Mouse (Mus musculus) CD8-positive naive resting alpha-beta T cell, adult 2 months (primary cell): Measurements from ENCODE around the gene Mier2.

Source experiments
- DNase-seq, 2 experiments: peaks; one replicate each; pipeline ENCODE4 v3.0.0; 2022; ENCODE audit warnings: low read depth in 2 of 2, low spot score in 2 of 2

Gene Mier2

DNA sequence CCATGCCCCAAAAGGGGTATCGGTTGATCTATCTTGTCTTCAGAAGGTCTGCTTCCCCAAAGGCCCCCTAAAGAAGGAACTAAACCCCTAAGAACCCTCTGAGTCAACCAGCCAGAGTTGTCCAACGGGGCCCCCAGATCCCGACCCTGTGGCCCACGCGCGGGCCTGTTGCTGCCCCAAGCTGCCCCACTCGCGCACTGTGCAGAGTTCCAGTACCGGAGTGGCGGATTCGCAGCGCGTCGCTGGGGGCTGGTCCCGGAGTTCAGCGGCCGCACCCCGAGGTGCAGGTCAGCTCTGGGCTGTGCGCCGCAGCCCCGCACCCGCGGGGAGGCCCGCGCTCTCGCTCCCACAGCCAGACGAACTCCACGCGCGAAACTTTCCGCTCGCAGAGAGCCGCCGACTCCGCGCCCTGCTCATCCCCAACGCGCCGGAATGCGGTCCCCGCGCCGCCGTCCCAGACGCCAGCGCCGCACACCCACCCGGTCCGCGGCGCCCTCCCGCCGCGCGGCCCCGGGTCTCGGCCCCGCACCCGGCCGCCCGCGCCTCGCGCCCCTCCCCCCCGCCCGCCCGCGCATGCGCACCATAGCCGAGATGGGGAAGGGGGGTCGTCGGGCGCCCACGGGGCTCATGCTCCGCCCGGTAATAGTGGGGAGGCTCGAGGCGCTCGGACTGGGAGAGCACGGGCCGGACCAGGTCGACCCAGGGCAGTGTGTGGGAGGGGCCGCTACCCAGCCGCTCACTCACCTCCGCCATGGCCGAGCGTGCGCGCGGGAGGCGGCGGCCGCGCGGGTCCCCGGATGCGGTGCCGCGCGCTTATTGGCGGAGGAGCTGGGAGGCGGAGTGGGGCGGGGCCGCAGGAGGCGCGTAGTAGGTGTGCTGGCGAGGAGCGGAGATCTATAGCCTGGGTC, at the start of gene Mier2:
Mier2 (minus strand) TSS at position 870 of the 908 bp plus-strand sequence.
- peak; percentile 62 to 63 for DNase-seq

DNA sequence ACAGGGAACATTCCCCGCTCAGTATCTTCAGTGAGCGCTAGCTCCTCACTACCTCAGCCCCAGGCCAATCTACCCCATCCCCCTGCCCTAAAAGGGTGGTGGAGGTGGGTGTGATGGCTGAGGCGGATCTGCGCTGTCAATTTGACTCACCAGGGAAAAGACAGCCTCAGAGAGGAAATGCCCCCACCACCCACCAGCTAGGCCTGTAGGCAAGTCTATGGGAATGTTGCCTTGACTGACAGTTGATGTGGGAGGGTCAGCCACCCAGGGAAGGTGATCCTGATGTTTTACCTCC, 42.9 kb upstream of the Mier2 start:
- DNase-seq = no peak

GRCm38 (mm10) chr10:79597051-79597935, 42.3 kb upstream of the Mier2 start:
- DNase-seq = no peak

- DNase-seq = no peak
Observed at GRCm38 (mm10) chr10:79595590-79595929, 40.6 kb upstream of the Mier2 start.

- DNase-seq = peak in 1 of 2 experiments; percentile 8
Observed at GRCm38 (mm10) chr10:79594872-79595589, 40.0 kb upstream of the Mier2 start.

- no peak for DNase-seq
Observed at GRCm38 (mm10) chr10:79594111-79594510, 39.1 kb upstream of the Mier2 start.

DNA sequence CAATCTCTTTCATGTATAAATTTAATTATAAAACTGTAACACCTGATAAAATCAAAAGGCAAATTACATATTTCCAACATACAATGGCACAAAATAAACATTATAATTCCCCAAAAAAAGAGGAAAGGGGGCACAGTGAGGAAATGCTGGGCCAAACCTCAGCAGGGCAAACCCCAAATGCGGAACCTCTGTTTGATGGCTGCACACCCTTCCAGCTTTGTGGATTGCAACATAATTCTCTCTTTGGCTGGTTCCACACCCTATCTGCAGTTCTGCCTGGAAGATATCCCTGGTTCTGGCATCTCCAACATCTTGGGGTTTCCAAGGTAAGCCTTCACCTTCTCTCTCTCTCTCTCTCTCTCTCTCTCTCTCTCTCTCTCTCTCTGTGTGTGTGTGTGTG, 35.7 kb upstream of the Mier2 start:
- no peak for DNase-seq

- DNase-seq = no peak
Observed at GRCm38 (mm10) chr10:79587752-79588126, 32.7 kb upstream of the Mier2 start.

GRCm38 (mm10) chr10:79587061-79587751, 32.2 kb upstream of the Mier2 start, which contains the start of gene Theg:
Gene Theg (minus strand): TSS chr10:79587331.
- DNase-seq = no peak

DNA sequence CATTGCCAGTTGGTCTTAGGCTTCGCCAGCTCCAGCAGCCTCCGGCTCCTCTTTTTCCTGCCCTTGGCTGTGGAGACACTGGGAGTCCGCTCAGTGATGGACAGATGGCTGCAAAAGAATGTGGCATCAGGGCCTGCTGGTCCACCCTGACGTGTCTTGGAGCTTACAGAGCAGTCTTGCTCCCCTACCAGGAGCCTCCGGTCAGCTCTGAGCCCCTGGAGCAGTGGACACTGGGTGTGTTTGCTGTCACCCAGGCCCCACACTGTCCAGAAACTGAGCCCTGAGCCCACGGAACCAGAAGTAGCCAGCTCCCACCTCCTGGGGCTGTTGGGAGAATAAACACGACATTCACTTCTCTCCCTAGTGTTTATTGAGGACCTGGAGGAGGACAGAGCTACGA, 31.2 kb upstream of the Mier2 start:
- no peak for DNase-seq

DNA sequence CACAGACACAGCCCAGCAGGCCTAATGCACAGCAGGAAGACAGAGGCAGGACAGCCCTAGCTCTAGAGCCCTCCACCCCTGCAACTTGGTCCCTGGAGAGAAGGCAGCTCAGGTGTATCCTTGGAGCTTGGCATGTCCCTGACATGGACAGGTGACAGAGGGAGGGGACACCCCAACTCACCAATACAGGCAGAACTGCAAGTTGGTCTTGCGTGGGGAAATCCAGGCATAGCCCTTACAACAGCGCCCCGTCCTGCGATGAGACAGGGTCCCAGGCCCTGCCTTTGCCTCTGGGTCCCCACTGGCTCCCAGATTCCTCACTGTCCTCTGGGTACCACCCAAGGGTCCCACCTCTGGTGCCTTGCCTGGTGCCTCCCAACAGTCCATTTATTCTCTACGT, 30.7 kb upstream of the Mier2 start:
- DNase-seq = no peak

DNA sequence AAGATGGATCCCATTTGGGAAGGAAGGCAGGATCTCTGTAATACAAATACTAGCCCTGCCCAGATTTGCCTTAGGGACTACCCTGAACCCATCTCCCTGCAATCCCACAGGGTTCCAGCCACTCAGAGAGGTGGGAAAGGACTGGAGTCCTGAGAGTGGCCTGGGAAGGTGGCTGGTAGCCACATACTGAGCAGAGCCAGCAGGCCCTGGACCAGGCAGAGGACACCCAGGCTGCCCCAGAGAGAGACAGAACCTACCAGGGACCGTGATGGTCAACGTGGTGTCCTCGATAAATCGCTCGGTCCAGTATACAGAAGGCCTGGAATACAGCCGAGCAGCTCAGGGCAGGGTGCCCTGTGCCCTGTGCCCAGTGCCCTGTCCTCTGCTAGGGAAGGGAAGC, 30.1 kb upstream of the Mier2 start:
- DNase-seq = no peak

DNA sequence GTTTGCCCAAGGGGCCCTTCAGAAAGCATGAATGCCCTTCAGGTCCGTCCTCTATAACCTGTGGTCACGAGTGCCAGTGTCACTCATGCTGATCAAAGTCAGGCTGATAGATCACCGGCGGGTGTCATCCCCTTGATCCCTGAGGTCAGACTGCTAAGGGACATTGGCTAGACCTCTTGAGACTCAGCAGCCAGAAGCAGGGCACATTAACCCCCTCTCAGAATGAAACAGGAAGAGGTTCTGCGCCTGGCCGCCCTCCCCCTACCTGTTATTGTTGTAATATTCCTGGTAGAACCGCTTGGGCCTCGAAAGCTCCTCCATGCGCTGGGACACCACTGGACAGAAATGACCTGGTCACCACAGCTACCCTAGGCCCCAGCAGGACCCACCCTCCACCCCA, 29.4 kb upstream of the Mier2 start:
- DNase-seq = no peak

DNA sequence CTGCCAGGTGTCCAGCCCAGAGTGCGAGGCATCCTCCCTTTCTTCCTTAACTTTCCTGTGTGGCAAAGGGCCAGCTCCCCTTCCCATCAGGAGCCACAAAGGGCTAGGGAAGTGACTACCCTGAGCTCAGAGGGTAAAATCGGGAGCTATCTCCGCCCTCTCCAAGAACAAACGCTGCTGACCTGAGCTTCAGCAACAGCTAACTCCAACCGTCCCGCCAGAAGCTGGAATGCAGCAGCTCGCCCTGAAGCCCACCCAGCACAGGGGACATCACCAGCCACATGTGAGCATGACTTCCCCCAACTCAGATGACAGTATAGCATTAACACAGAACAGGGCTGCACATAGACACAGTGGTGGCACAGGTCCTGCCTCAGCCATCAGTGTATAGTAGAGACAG, 29.0 kb upstream of the Mier2 start:
- no peak for DNase-seq

DNA sequence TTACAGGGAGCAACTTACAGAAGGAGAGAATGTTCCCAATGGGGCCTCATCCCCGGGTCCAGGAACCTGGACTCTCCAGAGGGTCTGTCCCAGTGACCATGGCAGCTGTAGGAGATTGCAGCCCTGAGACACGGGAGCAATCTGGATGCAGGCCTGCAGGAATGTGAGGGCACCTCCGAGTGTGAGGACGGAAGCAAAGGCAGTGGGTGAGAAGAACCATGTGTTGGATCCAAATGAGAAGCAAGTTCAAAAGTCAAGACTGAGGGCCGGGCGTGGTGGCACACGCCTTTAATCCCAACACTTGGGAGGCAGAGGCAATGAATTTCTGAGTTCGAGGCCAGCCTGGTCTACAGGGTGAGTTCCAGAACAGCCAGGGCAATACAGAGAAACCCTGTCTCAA, 26.5 kb upstream of the Mier2 start:
- DNase-seq = no peak

GRCm38 (mm10) chr10:79580811-79581210, 25.8 kb upstream of the Mier2 start:
- DNase-seq = peak; percentile 6 to 27

DNA sequence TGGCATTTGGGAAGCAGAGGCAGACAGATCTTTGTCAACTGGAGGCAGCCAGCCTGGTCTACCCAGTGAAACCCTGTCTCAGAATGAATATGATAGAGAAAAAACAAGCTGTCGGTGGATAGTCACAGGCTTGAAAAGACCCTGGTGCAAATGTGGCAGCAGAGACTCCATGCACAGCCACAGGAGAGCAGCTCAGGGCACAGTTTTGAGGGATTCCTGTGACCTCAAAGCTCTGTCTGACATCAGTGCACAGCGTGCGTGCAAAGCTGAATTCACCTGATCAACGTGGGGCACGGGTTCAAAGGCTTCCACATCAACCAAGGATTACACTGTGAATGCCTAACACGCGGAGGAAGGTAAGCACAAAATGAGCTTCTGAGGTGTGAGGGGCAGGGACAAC, 25.4 kb upstream of the Mier2 start:
- DNase-seq = no peak

- no peak for DNase-seq
Observed at GRCm38 (mm10) chr10:79579781-79580180, 24.8 kb upstream of the Mier2 start.

DNA sequence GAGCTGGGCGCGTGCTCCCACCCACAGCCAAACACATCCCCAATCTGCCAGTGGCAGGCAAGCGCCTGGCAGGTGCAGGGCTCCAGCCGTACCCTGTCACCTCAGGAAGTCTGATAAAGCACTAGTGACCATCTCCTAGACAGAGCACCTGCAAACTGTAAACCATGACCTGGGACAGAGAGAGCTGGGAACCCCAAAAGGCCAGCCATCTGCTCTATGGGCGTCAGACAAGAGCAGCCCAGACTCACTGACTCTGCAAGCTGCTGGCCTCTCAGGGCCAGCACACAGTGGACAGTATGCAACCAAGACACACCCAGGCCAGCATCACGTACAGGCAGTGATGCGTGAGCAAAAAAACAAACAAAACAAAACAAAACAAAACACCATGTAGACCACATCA, 23.9 kb upstream of the Mier2 start:
- no peak for DNase-seq

DNA sequence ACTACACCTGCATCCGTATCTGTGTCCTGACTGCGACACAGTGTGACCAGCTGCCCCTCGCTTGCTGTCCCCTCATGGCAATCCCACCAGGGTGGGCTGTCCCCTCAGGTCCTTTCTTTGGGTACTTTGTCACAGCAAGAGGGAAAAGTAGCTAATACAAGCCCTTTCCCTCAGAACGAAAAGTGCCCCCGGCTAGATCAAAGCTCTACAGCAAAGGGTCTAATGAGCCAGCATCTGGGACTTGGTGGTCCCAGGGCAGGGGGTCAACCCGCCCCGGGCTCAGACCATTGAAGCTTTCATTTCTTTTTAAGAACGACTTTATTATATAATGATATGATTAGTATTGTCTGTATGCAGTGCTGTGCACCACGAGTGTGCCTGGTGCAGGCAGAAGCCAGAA, 23.3 kb upstream of the Mier2 start:
- no peak for DNase-seq

- DNase-seq = no peak
Observed at GRCm38 (mm10) chr10:79577376-79577775, 22.4 kb upstream of the Mier2 start.
